22 mouse cellular contexts compared by ENCODE assay signal in genomic region chr17:33666813-33667212, GRCm38 (mm10). TPM values are rescaled to one million over a fixed set of nuclear protein-coding genes. Genes with fewer than 3 reads are reported as not detected.
DNase-seq lines count a peak whose midpoint lies in the region; ATAC-seq and TF ChIP-seq lines count a peak whose summit lies in the region.
"Had no signal": no experiment of that assay in that cellular context is flagged by ENCODE, and none has a peak within 500 bp of the region (broad histone marks: within the 10 kb centered on the region; RNA-seq: fewer than 3 reads in every experiment).

No protein-coding gene starts in this region.

- H3K4me2 ChIP-seq in heart, embryonic 14.5 days (ENCODE audit: low read length), result no peak overlapping the region
- H3K4me2 ChIP-seq in stomach, embryonic 15.5 days, result no peak overlapping the region
- H3K4me2 ChIP-seq in stomach, postnatal 0 days (replicated peaks; ENCODE audit: low read depth), result no peak overlapping the region
- H3K4me2 ChIP-seq in liver, embryonic 14.5 days (ENCODE audit: low read depth), result no peak overlapping the region
- H3K4me2 ChIP-seq: hindbrain, embryonic 13.5 days had no signal

- TF ChIP-seq CTCF in heart, adult 2 months (IDR thresholded peaks at IDR 0.05), result no peak
- TF ChIP-seq CTCF in stomach, postnatal 0 days (IDR thresholded peaks at IDR 0.05; ENCODE audit: low read depth), result no peak
- no peak for TF ChIP-seq CTCF in liver, embryonic 14.5 days (IDR thresholded peaks at IDR 0.05; ENCODE audit: low read depth)

- peak overlapping the region; percentile 31 to 33; a peak in 1 of 4 replicates for H3K27ac ChIP-seq in heart, embryonic 14.5 days (replicated peaks in 1 of 2; ENCODE audit: control insufficient read depth in 1 of 2, insufficient read depth in 1 of 2, low read depth in 2 of 2, low read length in 2 of 2)
- no peak overlapping the region for H3K27ac ChIP-seq in heart, adult 2 months
- H3K27ac ChIP-seq in stomach, embryonic 15.5 days, result no peak overlapping the region
- no peak overlapping the region for H3K27ac ChIP-seq in stomach, postnatal 0 days (replicated peaks)
- H3K27ac ChIP-seq in liver, embryonic 14.5 days, result no peak overlapping the region
- H3K27ac ChIP-seq: embryonic facial prominence, embryonic 10.5 days; forebrain, embryonic 10.5 days; gastrocnemius, adult 2 months; hindbrain, embryonic 13.5 days; hindbrain, postnatal 0 days had no signal

- no peaks in the 10 kb centered on the region for H3K27me3 ChIP-seq in heart, embryonic 14.5 days (ENCODE audit: control insufficient read depth, insufficient read depth, low read length)
- no peaks in the 10 kb centered on the region for H3K27me3 ChIP-seq in heart, adult 2 months (ENCODE audit: control insufficient read depth, insufficient read depth, low read length)
- no peaks in the 10 kb centered on the region for H3K27me3 ChIP-seq in stomach, embryonic 15.5 days (replicated peaks)
- H3K27me3 ChIP-seq in stomach, postnatal 0 days (ENCODE audit: control insufficient read depth, insufficient read depth, low read length), result no peaks in the 10 kb centered on the region
- no peaks in the 10 kb centered on the region for H3K27me3 ChIP-seq in liver, embryonic 14.5 days (ENCODE audit: control insufficient read depth, insufficient read depth, low read length)
- H3K27me3 ChIP-seq: CH12.LX; hindbrain, embryonic 13.5 days; Patski had no signal

- intact Hi-C loops in heart, adult 2 months (cut with DNase I), result no loop called here

- H3K4me3 ChIP-seq in heart, embryonic 14.5 days (ENCODE audit: control insufficient read depth in 1 of 2, insufficient read depth in 1 of 2, low read depth in 1 of 2, low read length in 2 of 2), result no peak overlapping the region
- no peak overlapping the region for H3K4me3 ChIP-seq in heart, adult 2 months
- no peak overlapping the region for H3K4me3 ChIP-seq in stomach, embryonic 15.5 days (replicated peaks)
- no peak overlapping the region for H3K4me3 ChIP-seq in stomach, postnatal 0 days (ENCODE audit: low read depth, low read length)
- no peak overlapping the region for H3K4me3 ChIP-seq in liver, embryonic 14.5 days (ENCODE audit: insufficient read depth in 1 of 2, low read depth in 2 of 2, low read length in 2 of 2)
- H3K4me3 ChIP-seq: embryonic facial prominence, embryonic 10.5 days; erythroblast, embryonic 14.5 days; forebrain, embryonic 10.5 days; gastrocnemius, adult 2 months; hindbrain, embryonic 13.5 days had no signal

- H3K4me1 ChIP-seq in heart, embryonic 14.5 days (ENCODE audit: control insufficient read depth in 2 of 2, insufficient read depth in 2 of 2, low read length in 2 of 2), result peaks cover 0 to 9% of the 10 kb centered on the region in 2 experiments; a peak in 1 of 4 replicates
- H3K4me1 ChIP-seq in heart, adult 2 months (ENCODE audit: control insufficient read depth, insufficient read depth, low read length), result peaks cover 2% of the 10 kb centered on the region
- H3K4me1 ChIP-seq in stomach, embryonic 15.5 days, result no peaks in the 10 kb centered on the region
- H3K4me1 ChIP-seq in stomach, postnatal 0 days (replicated peaks; ENCODE audit: control insufficient read depth, insufficient read depth), result 0 out of 2 replicates have a peak, but pooled peaks cover 2% of the 10 kb centered on the region
- peaks cover 5 to 6% of the 10 kb centered on the region in 2 experiments for H3K4me1 ChIP-seq in liver, embryonic 14.5 days (replicated peaks; ENCODE audit: control insufficient read depth in 2 of 2, insufficient read depth in 2 of 2, low read length in 1 of 2)
- H3K4me1 ChIP-seq: embryonic facial prominence, embryonic 10.5 days; forebrain, embryonic 10.5 days had no signal

- H3K9me3 ChIP-seq in heart, embryonic 14.5 days (ENCODE audit: control insufficient read depth, low read length), result no peaks in the 10 kb centered on the region
- no peaks in the 10 kb centered on the region for H3K9me3 ChIP-seq in stomach, embryonic 15.5 days
- no peaks in the 10 kb centered on the region for H3K9me3 ChIP-seq in stomach, postnatal 0 days (ENCODE audit: control insufficient read depth, low read length)
- no peaks in the 10 kb centered on the region for H3K9me3 ChIP-seq in liver, embryonic 14.5 days (ENCODE audit: control insufficient read depth, low read length)
- H3K9me3 ChIP-seq: embryonic facial prominence, embryonic 10.5 days; forebrain, embryonic 10.5 days; hindbrain, embryonic 13.5 days had no signal

- no peak for TF ChIP-seq EP300 in heart, adult 2 months (IDR thresholded peaks at IDR 0.05; ENCODE audit: insufficient read depth, low read depth, low read length)
- TF ChIP-seq EP300 in stomach, postnatal 0 days (optimal IDR thresholded peaks at IDR 0.05), result no peak
- no peak for TF ChIP-seq EP300 in liver, embryonic 14.5 days (IDR thresholded peaks at IDR 0.05; ENCODE audit: low read depth)

- TF ChIP-seq POLR2A in heart, adult 2 months (IDR thresholded peaks at IDR 0.05; ENCODE audit: insufficient read depth, low read depth, low read length), result no peak

- peaks cover 74% of the 10 kb centered on the region for H3K36me3 ChIP-seq in heart, embryonic 14.5 days (ENCODE audit: control insufficient read depth, insufficient read depth, low read length)
- H3K36me3 ChIP-seq in heart, adult 2 months (ENCODE audit: control insufficient read depth, insufficient read depth, low read length), result peaks cover 43% of the 10 kb centered on the region
- H3K36me3 ChIP-seq in stomach, embryonic 15.5 days, result peaks cover 31% of the 10 kb centered on the region
- H3K36me3 ChIP-seq in stomach, postnatal 0 days (ENCODE audit: control insufficient read depth, insufficient read depth, low read length), result peaks cover 17% of the 10 kb centered on the region
- peaks cover 69% of the 10 kb centered on the region for H3K36me3 ChIP-seq in liver, embryonic 14.5 days (replicated peaks; ENCODE audit: control insufficient read depth, insufficient read depth, low read depth)

- ATAC-seq in heart, embryonic 14.5 days (ENCODE audit: insufficient number of reproducible peaks, insufficient read depth, low FRiP score, low read depth), result no peak
- ATAC-seq in stomach, embryonic 15.5 days (ENCODE audit: insufficient read depth, low FRiP score, low read depth), result 0 out of 2 replicates have a peak, but pooled peaks have one; percentile 60
- ATAC-seq in stomach, postnatal 0 days (ENCODE audit: low FRiP score, low TSS enrichment), result no peak
- ATAC-seq in liver, embryonic 14.5 days (ENCODE audit: insufficient read depth), result peak; percentile 75
- ATAC-seq: activated CD4-positive, CD25-positive, alpha-beta regulatory T cell, adult 4 months; forebrain, embryonic 14.5 days; hindbrain, postnatal 0 days; Patski had no signal

- H3K79me2 ChIP-seq in heart, adult 2 months (replicated peaks; ENCODE audit: control insufficient read depth, insufficient read depth, low read length), result peaks cover 1% of the 10 kb centered on the region; the same call in 1 of the 2 replicates

- no peak overlapping the region for H3K9ac ChIP-seq in heart, embryonic 14.5 days (ENCODE audit: low read length)
- H3K9ac ChIP-seq in heart, adult 2 months (ENCODE audit: low read depth, low read length), result no peak overlapping the region
- H3K9ac ChIP-seq in stomach, embryonic 15.5 days, result no peak overlapping the region
- no peak overlapping the region for H3K9ac ChIP-seq in stomach, postnatal 0 days (ENCODE audit: low read length)
- H3K9ac ChIP-seq in liver, embryonic 14.5 days (replicated peaks), result no peak overlapping the region
- H3K9ac ChIP-seq: hindbrain, embryonic 13.5 days had no signal

- DNase-seq in heart, adult 2 months, result no peak
- DNase-seq in stomach, postnatal 0 days (ENCODE audit: low spot score), result no peak
- no peak for DNase-seq in liver, embryonic 14.5 days (ENCODE audit: low read depth in 3 of 3, low spot score in 3 of 3)
- no peak for DNase-seq in adrenal gland, postnatal 25 days
- DNase-seq in urinary bladder, postnatal 4 days (ENCODE audit: low spot score in 2 of 2), result no peak
- DNase-seq: adrenal gland, postnatal 14 days; cerebellum, adult 18-20 months; cerebellum, postnatal 10 days; gastrocnemius, adult 2 months; gastrocnemius, postnatal 36 days; heart, adult 11 months had no signal

- WGBS in heart, embryonic 14.5 days, result 32% methylated on average over 3 of the region's 3 CpGs
- WGBS in heart, adult 2 months, result 47% methylated on average over 3 of the region's 3 CpGs
- 60% methylated on average over 3 of the region's 3 CpGs for WGBS in stomach, embryonic 15.5 days
- 67% methylated on average over 3 of the region's 3 CpGs for WGBS in stomach, postnatal 0 days
- WGBS in liver, embryonic 14.5 days (ENCODE audit: insufficient replicate concordance), result 12% methylated on average over 3 of the region's 3 CpGs

RNA-seq across cellular contexts. Expression of gene Hnrnpm, which starts 19.8 kb away (rescaled TPM):
- polyA plus RNA-seq in heart, embryonic 14.5 days (2014; fragmentation: Nextera tagmentation; extraction: Ambion mirVana), result 185 and 197 TPM in 2 replicates
- 10 to 100 TPM; 87.9 to 89.9 TPM for total RNA-seq in heart, adult 2 months (2021)
- 36.2 and 51.2 TPM in 2 replicates for polyA plus RNA-seq in heart, adult 2 months (2012; rRNA removed)
- polyA plus RNA-seq in stomach, embryonic 15.5 days (2015; fragmentation: Nextera tagmentation; extraction: Ambion mirVana), result 248 and 307 TPM in 2 replicates
- 115 and 122 TPM in 2 replicates for polyA plus RNA-seq in stomach, postnatal 0 days (2015; fragmentation: Nextera tagmentation; extraction: Ambion mirVana)
- polyA plus RNA-seq in liver, embryonic 14.5 days (2012; rRNA removed), result 101 and 136 TPM in 2 replicates
- 143 and 164 TPM in 2 replicates for polyA plus RNA-seq in liver, embryonic 14.5 days (2014; fragmentation: Nextera tagmentation; extraction: Ambion mirVana)
- 202 and 208 TPM in 2 replicates for total RNA-seq in adrenal gland, postnatal 25 days (2021)

RNA-seq across cellular contexts. Expression of gene Pram1, which starts 29.0 kb away (rescaled TPM):
- 0.49 and 0.69 TPM in 2 replicates for polyA plus RNA-seq in heart, embryonic 14.5 days (2014; fragmentation: Nextera tagmentation; extraction: Ambion mirVana)
- total RNA-seq in heart, adult 2 months (2021), result under 1 TPM in 1 of 2 experiments, not detected in 1; 0.32 TPM
- polyA plus RNA-seq in heart, adult 2 months (2012; rRNA removed), result 0.41 and 0.61 TPM in 2 replicates
- 1.1 and 1.4 TPM in 2 replicates for polyA plus RNA-seq in stomach, embryonic 15.5 days (2015; fragmentation: Nextera tagmentation; extraction: Ambion mirVana)
- polyA plus RNA-seq in stomach, postnatal 0 days (2015; fragmentation: Nextera tagmentation; extraction: Ambion mirVana), result 0.19 and 0.27 TPM in 2 replicates
- polyA plus RNA-seq in liver, embryonic 14.5 days (2012; rRNA removed), result 1.1 and 1.6 TPM in 2 replicates
- 1.6 and 2.8 TPM in 2 replicates for polyA plus RNA-seq in liver, embryonic 14.5 days (2014; fragmentation: Nextera tagmentation; extraction: Ambion mirVana)
- total RNA-seq in adrenal gland, postnatal 25 days (2021), result 0.67 and 0.97 TPM in 2 replicates
- total RNA-seq: gastrocnemius, postnatal 36 days; hindbrain, postnatal 0 days had no signal

RNA-seq across cellular contexts. Expression of gene Zfp414, which starts 37.9 kb away (rescaled TPM):
- polyA plus RNA-seq in heart, embryonic 14.5 days (2014; fragmentation: Nextera tagmentation; extraction: Ambion mirVana), result 48.4 and 51.5 TPM in 2 replicates
- total RNA-seq in heart, adult 2 months (2021), result 1 to 10 TPM; 7.3 to 7.7 TPM
- polyA plus RNA-seq in heart, adult 2 months (2012; rRNA removed), result 27.0 and 28.4 TPM in 2 replicates
- 35.5 and 38.1 TPM in 2 replicates for polyA plus RNA-seq in stomach, embryonic 15.5 days (2015; fragmentation: Nextera tagmentation; extraction: Ambion mirVana)
- polyA plus RNA-seq in stomach, postnatal 0 days (2015; fragmentation: Nextera tagmentation; extraction: Ambion mirVana), result 23.7 and 27.5 TPM in 2 replicates
- 22.7 and 28.9 TPM in 2 replicates for polyA plus RNA-seq in liver, embryonic 14.5 days (2012; rRNA removed)
- 24.6 and 26.5 TPM in 2 replicates for polyA plus RNA-seq in liver, embryonic 14.5 days (2014; fragmentation: Nextera tagmentation; extraction: Ambion mirVana)
- 41.1 and 49.7 TPM in 2 replicates for total RNA-seq in adrenal gland, postnatal 25 days (2021)

RNA-seq across cellular contexts. Expression of gene March2, which starts 51.7 kb away (rescaled TPM):
- 71.0 and 85.3 TPM in 2 replicates for polyA plus RNA-seq in heart, embryonic 14.5 days (2014; fragmentation: Nextera tagmentation; extraction: Ambion mirVana)
- 100 to 1,000 TPM; 136 to 182 TPM for total RNA-seq in heart, adult 2 months (2021)
- polyA plus RNA-seq in heart, adult 2 months (2012; rRNA removed), result 146 and 147 TPM in 2 replicates
- 59.8 and 70.8 TPM in 2 replicates for polyA plus RNA-seq in stomach, embryonic 15.5 days (2015; fragmentation: Nextera tagmentation; extraction: Ambion mirVana)
- polyA plus RNA-seq in stomach, postnatal 0 days (2015; fragmentation: Nextera tagmentation; extraction: Ambion mirVana), result 51.1 and 54.6 TPM in 2 replicates
- polyA plus RNA-seq in liver, embryonic 14.5 days (2012; rRNA removed), result 162 and 167 TPM in 2 replicates
- polyA plus RNA-seq in liver, embryonic 14.5 days (2014; fragmentation: Nextera tagmentation; extraction: Ambion mirVana), result 235 and 236 TPM in 2 replicates
- 113 and 117 TPM in 2 replicates for total RNA-seq in adrenal gland, postnatal 25 days (2021)

Comparison
In these comparisons a context has a peak if more than half of its experiments do, and no peak if none do; other contexts are left out.
1. ATAC-seq: peak in stomach, embryonic 15.5 days (single experiment) and liver, embryonic 14.5 days (single experiment); none in heart, embryonic 14.5 days (single experiment) and stomach, postnatal 0 days (single experiment).
2. H3K27ac ChIP-seq: peak in heart, embryonic 14.5 days (2 of 2); none in heart, adult 2 months (single experiment), stomach, embryonic 15.5 days (single experiment), stomach, postnatal 0 days (single experiment) and liver, embryonic 14.5 days (single experiment).